Mouse (Mus musculus) forebrain, embryonic 11.5 days (tissue): ENCODE results near the gene Slc12a8. TPM values are rescaled to one million over a fixed set of nuclear protein-coding genes. Genes with fewer than 3 reads are reported as not detected.

Experiments used
- ATAC-seq: fragments of 200-750 bp; cut with Nextera tagmentation; replicated peaks from 2 replicates; pipeline ENCODE4 v1.8.0; 2017; ENCODE audit warnings: moderate TSS enrichment; ENCODE audit not compliant: low FRiP score
- DNase-seq: peaks from one replicate; pipeline ENCODE4 v3.0.0-alpha.2; 2017; ENCODE audit warnings: low spot score
- H3K27ac ChIP-seq: fragments of 300-500 bp; sonication (generic); 2 replicates; pipeline ENCODE4 v1.5.1; 2014; ENCODE audit warnings: low read depth, low read length
- H3K27me3 ChIP-seq: fragments of 300-500 bp; sonication (generic); 2 replicates; pipeline ENCODE4 v1.6.1; 2014; ENCODE audit warnings: mild to moderate bottlenecking, low read length, mixed read lengths; ENCODE audit not compliant: control insufficient read depth, insufficient read depth
- H3K36me3 ChIP-seq: fragments of 300-500 bp; sonication (generic); 2 replicates; pipeline ENCODE4 v1.6.1; 2014; ENCODE audit warnings: mild to moderate bottlenecking, low read length, moderate library complexity, mixed read lengths; ENCODE audit not compliant: control insufficient read depth, insufficient read depth
- H3K4me1 ChIP-seq: fragments of 300-500 bp; sonication (generic); replicated peaks from 2 replicates; pipeline ENCODE4 v1.6.1; 2014; ENCODE audit warnings: low read length, mixed read lengths; ENCODE audit not compliant: control insufficient read depth, insufficient read depth
- H3K4me2 ChIP-seq: fragments of 300-500 bp; sonication (generic); 2 replicates; pipeline ENCODE4 v1.6.1; 2014; ENCODE audit warnings: low read depth, mild to moderate bottlenecking, low read length, moderate library complexity, mixed read lengths; ENCODE audit not compliant: severe bottlenecking
- H3K4me3 ChIP-seq: fragments of 300-500 bp; sonication (generic); 2 replicates; pipeline ENCODE4 v1.5.1; 2014; ENCODE audit warnings: low read depth, low read length
- H3K9ac ChIP-seq: fragments of 300-500 bp; sonication (generic); 2 replicates; pipeline ENCODE4 v1.6.1; 2014; ENCODE audit warnings: low read length
- H3K9me3 ChIP-seq: fragments of 300-500 bp; sonication (generic); 2 replicates; pipeline ENCODE4 v1.6.1; 2016; ENCODE audit warnings: low read length, mixed read lengths; ENCODE audit not compliant: control insufficient read depth
- WGBS: fragments of 180-500 bp; shearing (Covaris S2); extraction: QIAGEN DNeasy Blood & Tissue Kit; methylation state at CpG from one replicate; pipeline ENCODE4 v1.1.7; 2014; 5-methylcytosine and 5-hydroxymethylcytosine counted together
- polyA plus RNA-seq: library from polyadenylated mRNA; unstranded; fragments of >200 nt; fragmentation: Nextera tagmentation; extraction: Ambion mirVana; gene quantifications from 2 replicates; pipeline ENCODE4 v1.2.1, GENCODE M21; 2014

Slc12a8 gene
- polyA plus RNA-seq, 1 experiment from 2014 or later: 1.3 TPM

DNA sequence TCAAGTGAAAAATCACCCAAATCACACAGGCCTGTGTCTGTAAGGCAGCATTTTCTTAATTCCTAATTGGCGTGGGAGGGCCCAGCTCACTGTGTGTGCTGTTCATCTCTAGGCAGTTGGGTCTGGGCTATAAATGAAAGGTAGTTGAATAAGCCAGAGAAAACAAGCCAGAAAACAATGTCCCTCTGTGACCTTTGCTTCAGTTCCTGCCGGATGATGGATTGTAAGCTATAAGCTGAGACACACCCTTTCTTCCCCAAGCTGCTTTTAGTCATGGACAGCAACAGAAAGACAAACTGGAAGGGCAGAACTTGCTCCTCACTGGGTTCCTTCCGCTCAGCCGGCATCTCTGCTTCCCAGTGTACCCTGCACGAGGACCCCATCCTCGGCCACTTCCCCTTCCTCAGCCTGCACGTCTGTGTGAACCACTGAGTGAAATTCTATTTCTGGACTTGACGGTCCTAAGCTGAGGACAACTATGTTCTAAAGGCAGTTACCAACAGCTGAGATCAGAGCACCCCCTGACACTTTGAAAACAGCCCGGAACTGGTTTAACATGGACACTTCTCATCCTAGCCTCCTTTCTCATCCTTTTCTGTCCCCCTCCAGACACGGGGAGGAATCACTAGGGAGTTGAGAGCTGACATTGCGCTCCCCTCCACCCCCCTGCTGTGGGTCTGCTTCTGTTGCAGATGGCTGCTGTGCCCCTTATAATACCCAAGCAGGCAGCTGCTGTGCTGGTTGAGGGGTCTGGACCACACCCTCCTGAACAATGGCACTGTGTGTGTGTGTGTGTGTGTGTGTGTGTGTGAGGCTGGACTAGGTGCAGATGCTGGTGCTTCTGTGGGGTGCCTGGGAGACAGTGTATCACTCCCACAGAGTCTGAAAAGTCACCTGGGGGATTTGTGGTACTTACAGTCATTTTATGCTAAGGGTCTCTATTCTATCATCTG is 12.7 kb downstream of the Slc12a8 start:
- 71% methylated on average over 11 of the region's 11 CpGs for WGBS
- no peaks in the 10 kb centered on the region for H3K36me3 ChIP-seq

DNA sequence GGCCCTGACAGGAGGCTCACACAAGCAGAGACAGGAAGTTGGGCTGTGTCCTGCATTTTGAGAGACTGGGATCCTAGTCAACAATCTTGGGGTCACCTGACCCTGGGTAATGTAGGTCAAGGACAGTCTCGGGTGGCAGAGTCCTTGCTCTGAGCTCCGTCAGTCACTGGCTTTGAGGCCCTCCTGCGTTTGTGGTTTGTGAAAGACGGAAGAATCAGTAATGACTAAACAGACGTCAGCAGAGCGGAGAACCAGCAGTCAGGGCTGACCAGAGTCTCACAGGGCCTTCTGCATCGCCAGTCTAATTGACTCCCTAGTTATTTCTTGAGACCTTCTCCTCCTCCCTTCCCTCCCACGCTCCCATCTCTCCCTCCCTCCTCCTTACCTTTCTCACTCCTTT is 14.1 kb downstream of the Slc12a8 start:
- WGBS: 87% methylated on average over 8 of the region's 8 CpGs
- H3K27me3 ChIP-seq: no peaks in the 10 kb centered on the region
- H3K4me2 ChIP-seq: no peak overlapping the region
- no peak overlapping the region for H3K27ac ChIP-seq
- no peak overlapping the region for H3K4me3 ChIP-seq
- H3K36me3 ChIP-seq: no peaks in the 10 kb centered on the region
- H3K4me1 ChIP-seq: peaks cover 5% of the 10 kb centered on the region; the same call in 1 of the 2 replicates
- no peak overlapping the region for H3K9ac ChIP-seq
- DNase-seq (no peak), ATAC-seq (no peak)
- no peaks in the 10 kb centered on the region; the same call in 1 of the 2 replicates for H3K9me3 ChIP-seq

More for the DNA sequence above, 12.7 kb downstream of the Slc12a8 start:
- no peak overlapping the region for H3K27ac ChIP-seq
- H3K4me2 ChIP-seq: no peak overlapping the region
- H3K9ac ChIP-seq: no peak overlapping the region
- ATAC-seq (no peak), DNase-seq (no peak)
- H3K4me1 ChIP-seq: peaks cover 5% of the 10 kb centered on the region; the same call in 1 of the 2 replicates
- H3K4me3 ChIP-seq: no peak overlapping the region
- H3K27me3 ChIP-seq: no peaks in the 10 kb centered on the region
- no peaks in the 10 kb centered on the region; the same call in 1 of the 2 replicates for H3K9me3 ChIP-seq

DNA sequence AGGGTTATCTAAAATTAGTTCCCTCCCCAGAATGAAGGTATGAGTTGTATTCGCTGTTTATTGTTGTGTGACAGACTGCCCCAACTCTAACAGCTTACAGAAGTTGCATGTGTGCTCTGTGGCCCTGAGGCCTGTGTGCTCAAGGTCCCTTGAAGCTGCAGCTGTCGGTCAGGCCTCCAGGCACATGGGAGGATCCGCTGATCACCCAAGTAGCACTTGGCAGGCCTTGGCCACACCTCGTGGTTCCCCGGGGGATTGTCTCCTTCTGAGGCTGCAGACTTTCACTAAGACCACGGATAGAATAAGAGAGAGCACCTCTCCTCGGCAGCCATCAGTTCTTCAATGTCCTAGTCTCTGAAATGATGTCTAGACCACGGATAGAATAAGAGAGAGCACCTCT is 19.3 kb downstream of the Slc12a8 start:
- Histone ChIP-seq H3K4me1 (no peaks in the 10 kb centered on the region), H3K9me3 (no peaks in the 10 kb centered on the region), H3K9ac (no peak overlapping the region), H3K4me3 (no peak overlapping the region), H3K27me3 (no peaks in the 10 kb centered on the region), H3K4me2 (no peak overlapping the region), H3K36me3 (no peaks in the 10 kb centered on the region), H3K27ac (no peak overlapping the region)
- WGBS: 84% methylated on average over 8 of the region's 8 CpGs
- DNase-seq (no peak), ATAC-seq (no peak)

DNA sequence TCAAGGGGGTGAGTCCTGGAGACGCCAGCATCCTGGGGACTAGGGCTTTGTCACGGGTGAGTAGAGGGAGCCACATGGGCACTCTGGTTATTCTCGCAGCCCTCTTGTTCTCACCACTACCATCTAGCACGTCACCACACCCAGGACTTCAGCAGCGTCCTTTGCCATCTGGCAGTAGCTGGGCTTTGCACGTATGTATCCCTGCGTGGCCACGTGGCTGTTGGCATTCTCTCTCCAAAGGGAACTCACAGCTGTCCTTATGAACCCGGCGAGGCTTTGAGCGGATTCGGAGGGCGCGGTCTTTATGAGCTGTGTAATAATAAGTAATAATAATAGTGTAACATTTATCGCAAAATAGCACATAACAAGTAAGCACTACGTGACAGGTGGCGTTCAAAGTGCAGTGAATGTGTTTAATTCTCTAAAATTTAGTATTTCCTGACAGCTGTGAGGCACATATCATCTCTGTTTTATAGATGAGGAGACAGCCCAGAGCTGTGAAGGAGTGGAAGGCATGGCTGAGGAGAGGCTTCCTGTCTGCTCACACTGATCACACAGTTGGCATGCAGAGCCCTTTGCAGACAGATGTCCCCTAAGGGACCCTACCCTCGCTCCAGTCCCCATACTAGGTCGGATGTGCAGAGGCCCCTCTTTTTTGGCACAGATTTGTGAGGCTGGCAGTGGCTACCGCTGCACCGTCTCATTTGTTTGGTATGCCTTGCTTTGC is 20.5 kb downstream of the Slc12a8 start:
- H3K36me3 ChIP-seq: no peaks in the 10 kb centered on the region
- no peak overlapping the region for H3K4me2 ChIP-seq
- H3K4me1 ChIP-seq: no peaks in the 10 kb centered on the region
- DNase-seq (no peak), ATAC-seq (no peak)
- 88% methylated on average over 21 of the region's 21 CpGs for WGBS
- H3K27ac ChIP-seq: no peak overlapping the region
- no peak overlapping the region for H3K9ac ChIP-seq
- no peak overlapping the region for H3K4me3 ChIP-seq
- H3K27me3 ChIP-seq: no peaks in the 10 kb centered on the region
- no peaks in the 10 kb centered on the region for H3K9me3 ChIP-seq

DNA sequence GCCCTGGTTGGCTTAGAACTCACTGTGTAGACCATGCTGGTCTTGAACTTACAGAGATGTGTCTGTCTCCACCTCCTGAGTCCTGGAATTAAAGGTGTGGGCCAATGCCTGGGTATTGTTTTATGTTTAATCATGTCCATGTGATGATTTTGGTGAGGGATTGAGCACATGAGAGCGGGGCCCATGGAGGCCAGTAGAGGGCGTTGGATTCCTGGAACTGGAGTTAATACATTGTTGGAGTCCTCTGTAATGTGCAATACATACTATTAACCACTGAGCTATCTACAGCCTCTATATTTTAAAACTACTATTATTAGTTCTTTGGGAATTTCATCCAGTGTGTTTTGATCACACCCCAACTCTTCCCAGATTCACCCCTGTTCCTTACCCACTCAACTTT is 27.2 kb downstream of the Slc12a8 start:
- Histone ChIP-seq H3K4me2 (no peak overlapping the region), H3K9ac (no peak overlapping the region), H3K27ac (no peak overlapping the region), H3K4me3 (no peak overlapping the region), H3K9me3 (no peaks in the 10 kb centered on the region), H3K4me1 (no peaks in the 10 kb centered on the region), H3K36me3 (no peaks in the 10 kb centered on the region), H3K27me3 (no peaks in the 10 kb centered on the region)
- DNase-seq (no peak), ATAC-seq (no peak)
- 98% methylated on average over 2 of the region's 2 CpGs for WGBS

DNA sequence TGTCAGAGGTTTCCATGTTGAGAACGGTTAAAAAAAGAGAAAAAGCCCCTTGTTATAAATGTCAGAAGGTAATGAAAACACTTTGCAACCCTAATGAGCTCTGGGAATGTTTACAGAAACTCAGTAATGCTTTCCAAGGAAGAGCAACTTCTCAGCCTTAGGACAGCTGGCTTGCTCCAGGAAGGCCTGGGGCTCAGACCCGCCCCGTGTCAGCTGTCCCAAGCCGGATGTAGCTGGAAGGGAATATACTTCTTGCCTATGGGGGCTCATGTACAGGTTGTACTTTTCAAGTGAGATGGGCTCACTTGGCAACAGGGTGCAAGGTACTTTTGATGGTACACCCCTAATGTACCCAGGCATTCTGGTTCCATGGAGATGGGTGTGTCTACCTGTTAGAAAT is 28.4 kb downstream of the Slc12a8 start:
- H3K27me3 ChIP-seq: no peaks in the 10 kb centered on the region
- H3K4me3 ChIP-seq: no peak overlapping the region
- H3K9ac ChIP-seq: no peak overlapping the region
- H3K4me2 ChIP-seq: no peak overlapping the region
- WGBS: 82% methylated on average over 4 of the region's 4 CpGs
- no peaks in the 10 kb centered on the region for H3K4me1 ChIP-seq
- H3K36me3 ChIP-seq: no peaks in the 10 kb centered on the region
- H3K27ac ChIP-seq: no peak overlapping the region
- no peaks in the 10 kb centered on the region for H3K9me3 ChIP-seq
- ATAC-seq (no peak), DNase-seq (no peak)

DNA sequence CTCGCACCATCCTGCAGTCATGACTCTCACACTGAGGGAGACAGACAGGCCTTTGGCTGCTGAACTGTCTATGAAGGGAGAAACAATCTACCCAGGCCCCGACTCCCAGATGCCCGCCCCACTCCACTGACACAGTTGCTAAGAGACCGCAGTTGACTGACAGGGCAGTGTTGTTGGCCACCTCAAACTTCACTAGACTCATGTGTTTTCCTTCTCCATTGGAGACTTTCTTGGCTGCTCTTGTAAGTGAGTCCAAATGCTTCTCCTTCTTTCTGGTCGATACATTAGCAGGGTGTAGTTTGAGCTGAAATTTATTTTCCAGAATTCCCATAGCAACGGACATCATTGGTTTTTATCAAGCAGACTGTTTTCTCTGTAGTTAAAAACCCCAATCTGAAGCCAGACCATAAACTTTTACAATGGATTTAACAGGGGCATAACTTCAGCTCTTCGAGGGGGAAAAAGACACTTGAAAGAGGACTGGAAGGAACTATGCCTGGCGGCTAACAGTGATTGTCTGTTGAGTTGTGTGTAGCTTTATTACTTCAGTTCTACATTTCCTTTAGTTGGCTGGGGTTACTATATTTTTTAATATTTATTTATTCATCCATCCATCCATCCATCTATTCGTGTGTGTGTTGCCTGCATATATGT is 36.7 kb downstream of the Slc12a8 start:
- no peak overlapping the region for H3K27ac ChIP-seq
- H3K4me1 ChIP-seq: no peaks in the 10 kb centered on the region
- ATAC-seq (no peak), DNase-seq (no peak)
- no peaks in the 10 kb centered on the region for H3K27me3 ChIP-seq
- H3K36me3 ChIP-seq: no peaks in the 10 kb centered on the region
- no peak overlapping the region for H3K4me2 ChIP-seq
- H3K9ac ChIP-seq: no peak overlapping the region
- H3K4me3 ChIP-seq: no peak overlapping the region
- no peaks in the 10 kb centered on the region for H3K9me3 ChIP-seq
- WGBS: 77% methylated on average over 9 of the region's 9 CpGs

DNA sequence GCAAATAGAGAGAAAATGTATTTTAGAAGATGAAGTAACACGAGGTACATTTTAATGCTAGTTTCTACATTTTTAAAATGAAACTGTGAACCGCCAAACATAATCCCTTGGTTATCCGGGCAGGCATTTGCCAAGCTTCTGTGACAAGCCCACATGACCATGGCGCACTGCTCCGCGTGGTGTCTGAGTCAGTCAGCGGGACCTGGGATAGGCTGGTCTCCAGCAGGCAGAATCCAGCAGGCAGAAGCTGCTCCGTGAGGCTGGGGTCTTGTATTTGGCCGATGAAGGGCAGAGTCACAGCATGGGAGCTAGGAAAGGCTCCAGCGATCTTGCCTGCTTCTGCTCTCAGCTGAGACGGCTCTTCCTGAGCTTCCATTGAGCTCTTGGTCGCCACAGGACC is 41.0 kb downstream of the Slc12a8 start:
- Histone ChIP-seq H3K36me3 (no peaks in the 10 kb centered on the region), H3K27ac (no peak overlapping the region), H3K4me1 (0 out of 2 replicates have a peak, but pooled peaks cover 2% of the 10 kb centered on the region), H3K4me2 (no peak overlapping the region), H3K9ac (no peak overlapping the region), H3K27me3 (no peaks in the 10 kb centered on the region), H3K9me3 (no peaks in the 10 kb centered on the region), H3K4me3 (no peak overlapping the region)
- ATAC-seq (no peak), DNase-seq (no peak)
- WGBS: 81% methylated on average over 12 of the region's 12 CpGs
